Mouse (Mus musculus): ENCODE data around the gene Olfr992. TPM values are rescaled to one million over a fixed set of nuclear protein-coding genes. Genes with fewer than 3 reads are reported as not detected.
"Not testable (repeated sequence)": the region's sequence is repeated elsewhere in the genome, so short reads cannot be mapped to it uniquely, and the experiment has no call there.

Olfr992 gene
- total RNA-seq (2015), result not detected in 2 replicates
- total RNA-seq (2017), result not detected in 2 replicates

GRCm38 (mm10) chr2:85409369-85409768 is at the start of gene Olfr992:
Gene Olfr992 (minus strand): TSS chr2:85409469.
- no peak for ATAC-seq (ENCODE audit: poor library complexity, severe bottlenecking)

- no peak for ATAC-seq (ENCODE audit: poor library complexity, severe bottlenecking)
Measured at GRCm38 (mm10) chr2:85443539-85443938, 34.3 kb upstream of the Olfr992 start, which contains the start of gene Olfr995. Gene Olfr995 (minus strand): TSS chr2:85443639.

GRCm38 (mm10) chr2:85442546-85442945 is 33.3 kb upstream of the Olfr992 start:
- no peak for ATAC-seq (ENCODE audit: poor library complexity, severe bottlenecking)

- no peak for ATAC-seq (ENCODE audit: poor library complexity, severe bottlenecking)
Measured at GRCm38 (mm10) chr2:85436351-85436750, 27.1 kb upstream of the Olfr992 start, which contains the start of gene Olfr994. Gene Olfr994 (minus strand): TSS chr2:85436451.

GRCm38 (mm10) chr2:85425893-85426292 is 16.6 kb upstream of the Olfr992 start:
- ATAC-seq (ENCODE audit: poor library complexity, severe bottlenecking), result no peak

GRCm38 (mm10) chr2:85414777-85415176 is 5.5 kb upstream of the Olfr992 start, which contains the start of gene Olfr993:
Gene Olfr993 (minus strand): TSS chr2:85414877.
- no peak for ATAC-seq (ENCODE audit: poor library complexity, severe bottlenecking)

GRCm38 (mm10) chr2:85363127-85363526 is 46.1 kb downstream of the Olfr992 start, which contains the start of gene Olfr988:
Gene Olfr988 (minus strand): TSS chr2:85363227.
- not testable (repeated sequence) for ATAC-seq (ENCODE audit: poor library complexity, severe bottlenecking)

Other genes with a start within 250 kb of the Olfr992 start
- gene Lrrc55, start 212.3 kb downstream of the Olfr992 start, total RNA-seq (2015), result not detected in 2 replicates
- gene Lrrc55, start 212.3 kb downstream of the Olfr992 start, total RNA-seq (2017), result not detected in 2 replicates
- not detected in 2 replicates for gene Olfr987, start 70.2 kb downstream of the Olfr992 start, total RNA-seq (2015)
- gene Olfr987, start 70.2 kb downstream of the Olfr992 start, total RNA-seq (2017), result not detected in 2 replicates
- not detected in 2 replicates for gene Olfr988, start 46.2 kb downstream of the Olfr992 start, total RNA-seq (2015)
- not detected in 2 replicates for gene Olfr988, start 46.2 kb downstream of the Olfr992 start, total RNA-seq (2017)
- gene Olfr993, start 5.4 kb upstream of the Olfr992 start, total RNA-seq (2015), result not detected in 2 replicates
- not detected in 2 replicates for gene Olfr993, start 5.4 kb upstream of the Olfr992 start, total RNA-seq (2017)
- gene Olfr994, start 27.0 kb upstream of the Olfr992 start, total RNA-seq (2015), result not detected in 2 replicates
- not detected in 2 replicates for gene Olfr994, start 27.0 kb upstream of the Olfr992 start, total RNA-seq (2017)
- not detected in 2 replicates for gene Olfr995, start 34.2 kb upstream of the Olfr992 start, total RNA-seq (2015)
- gene Olfr995, start 34.2 kb upstream of the Olfr992 start, total RNA-seq (2017), result not detected in 2 replicates
- not detected in 2 replicates for gene 4833423E24Rik, start 109.6 kb upstream of the Olfr992 start, total RNA-seq (2015)
- not detected in 2 replicates for gene 4833423E24Rik, start 109.6 kb upstream of the Olfr992 start, total RNA-seq (2017)
- gene Olfr996, start 169.7 kb upstream of the Olfr992 start, total RNA-seq (2015), result not detected in 2 replicates
- not detected in 2 replicates for gene Olfr996, start 169.7 kb upstream of the Olfr992 start, total RNA-seq (2017)
- gene Olfr998, start 179.5 kb upstream of the Olfr992 start, total RNA-seq (2015), result not detected in 2 replicates
- not detected in 2 replicates for gene Olfr998, start 179.5 kb upstream of the Olfr992 start, total RNA-seq (2017)
- gene Olfr1000, start 202.4 kb upstream of the Olfr992 start, total RNA-seq (2015), result not detected in 2 replicates
- not detected in 2 replicates for gene Olfr1000, start 202.4 kb upstream of the Olfr992 start, total RNA-seq (2017)
- not detected in 2 replicates for gene Olfr1002, start 241.2 kb upstream of the Olfr992 start, total RNA-seq (2015)
- not detected in 2 replicates for gene Olfr1002, start 241.2 kb upstream of the Olfr992 start, total RNA-seq (2017)

All from megakaryocyte, adult 5-6 weeks (primary cell).